In genomic region chr9:87008919-87009318, GRCm38 (mm10) we compare ENCODE assay signal across 22 mouse cellular contexts. TPM values are rescaled to one million over a fixed set of nuclear protein-coding genes. Genes with fewer than 3 reads are reported as not detected.
DNase-seq lines count a peak whose midpoint lies in the region; ATAC-seq and TF ChIP-seq lines count a peak whose summit lies in the region.
"Had no signal": no experiment of that assay in that cellular context is flagged by ENCODE, and none has a peak within 500 bp of the region (broad histone marks: within the 10 kb centered on the region; RNA-seq: fewer than 3 reads in every experiment).

No protein-coding gene starts in this region.

- no peak for TF ChIP-seq POLR2A in cerebellum, adult 2 months (IDR thresholded peaks at IDR 0.05; ENCODE audit: borderline replicate concordance, insufficient read depth, low read length)

- no peak overlapping the region for H3K9ac ChIP-seq in hindbrain, embryonic 13.5 days
- no peak overlapping the region for H3K9ac ChIP-seq in hindbrain, embryonic 12.5 days
- no peak overlapping the region for H3K9ac ChIP-seq in forebrain, embryonic 16.5 days (replicated peaks; ENCODE audit: low read depth, low read length)
- H3K9ac ChIP-seq: embryonic facial prominence, embryonic 12.5 days; heart, embryonic 15.5 days had no signal

- no peak overlapping the region for H3K27ac ChIP-seq in cerebellum, adult 2 months (ENCODE audit: insufficient read depth, low read length)
- H3K27ac ChIP-seq in hindbrain, embryonic 13.5 days: no peak overlapping the region
- H3K27ac ChIP-seq in hindbrain, embryonic 12.5 days: no peak overlapping the region
- H3K27ac ChIP-seq in forebrain, embryonic 16.5 days (ENCODE audit: low read length): no peak overlapping the region
- H3K27ac ChIP-seq: embryonic facial prominence, embryonic 12.5 days; heart, adult 2 months; heart, embryonic 15.5 days had no signal

- WGBS in cerebellum, adult 2 months: 93% methylated on average over 1 of the region's 1 CpGs
- WGBS in hindbrain, embryonic 13.5 days: 62% methylated on average over 1 of the region's 1 CpGs
- 64% methylated on average over 1 of the region's 1 CpGs for WGBS in hindbrain, embryonic 12.5 days
- 28% methylated on average over 1 of the region's 1 CpGs for WGBS in forebrain, embryonic 16.5 days

- no peaks in the 10 kb centered on the region for H3K27me3 ChIP-seq in cerebellum, adult 2 months (ENCODE audit: control insufficient read depth, insufficient read depth, low read length)
- peaks cover 8% of the 10 kb centered on the region; the same call in 1 of the 2 replicates for H3K27me3 ChIP-seq in hindbrain, embryonic 13.5 days
- H3K27me3 ChIP-seq in hindbrain, embryonic 12.5 days: no peaks in the 10 kb centered on the region
- H3K27me3 ChIP-seq in forebrain, embryonic 16.5 days (replicated peaks; ENCODE audit: control insufficient read depth, insufficient read depth, low read length): 0 out of 2 replicates have a peak, but pooled peaks cover 2% of the 10 kb centered on the region

- peak; percentile 22 to 26 for DNase-seq in cerebellum, postnatal 10 days
- no peak for DNase-seq in cerebellum, adult 2 months
- peak; percentile 66 for DNase-seq in Muller cell, postnatal 12 days (ENCODE audit: inconsistent ontology term)
- DNase-seq in thymus, postnatal 14 days: no peak
- DNase-seq: adrenal gland, postnatal 14 days; B cell, adult 2 months; cerebellum, adult 18-20 months; cerebellum, postnatal 14 days; gastrocnemius, postnatal 10 days; heart, adult 2 months; heart, postnatal 14 days; kidney, adult 2 months had no signal

- H3K36me3 ChIP-seq in hindbrain, embryonic 13.5 days: no peaks in the 10 kb centered on the region
- no peaks in the 10 kb centered on the region for H3K36me3 ChIP-seq in hindbrain, embryonic 12.5 days
- H3K36me3 ChIP-seq in forebrain, embryonic 16.5 days (ENCODE audit: control insufficient read depth, insufficient read depth): no peaks in the 10 kb centered on the region
- H3K36me3 ChIP-seq: embryonic facial prominence, embryonic 12.5 days; G1E; heart, embryonic 15.5 days had no signal

- no peak overlapping the region for H3K4me2 ChIP-seq in hindbrain, embryonic 13.5 days
- no peak overlapping the region for H3K4me2 ChIP-seq in hindbrain, embryonic 12.5 days (replicated peaks)
- no peak overlapping the region for H3K4me2 ChIP-seq in forebrain, embryonic 16.5 days (ENCODE audit: low read length)
- H3K4me2 ChIP-seq: embryonic facial prominence, embryonic 12.5 days; heart, embryonic 11.5 days; heart, embryonic 15.5 days had no signal

- ATAC-seq in hindbrain, embryonic 13.5 days (ENCODE audit: low FRiP score): peak; percentile 43; the same call in 1 of the 2 replicates
- no peak for ATAC-seq in hindbrain, embryonic 12.5 days (ENCODE audit: low FRiP score)
- peak; percentile 86 for ATAC-seq in forebrain, embryonic 16.5 days
- ATAC-seq: CD4-positive, CD25-positive, alpha-beta regulatory T cell, adult 4 months; intestine, embryonic 16.5 days had no signal

- H3K4me3 ChIP-seq in cerebellum, adult 2 months (replicated peaks; ENCODE audit: insufficient read depth, low read depth, low read length): no peak overlapping the region
- H3K4me3 ChIP-seq in hindbrain, embryonic 13.5 days: no peak overlapping the region
- H3K4me3 ChIP-seq in hindbrain, embryonic 12.5 days: no peak overlapping the region
- H3K4me3 ChIP-seq in forebrain, embryonic 16.5 days (replicated peaks; ENCODE audit: low read length): no peak overlapping the region
- H3K4me3 ChIP-seq: embryonic facial prominence, embryonic 12.5 days; heart, adult 2 months; heart, embryonic 15.5 days had no signal

- no peaks in the 10 kb centered on the region for H3K9me3 ChIP-seq in hindbrain, embryonic 13.5 days
- no peaks in the 10 kb centered on the region for H3K9me3 ChIP-seq in hindbrain, embryonic 12.5 days (replicated peaks)
- no peaks in the 10 kb centered on the region for H3K9me3 ChIP-seq in forebrain, embryonic 16.5 days (ENCODE audit: control insufficient read depth, low read length)
- H3K9me3 ChIP-seq: embryonic facial prominence, embryonic 12.5 days; G1E; heart, embryonic 15.5 days had no signal

- TF ChIP-seq CTCF in cerebellum, adult 2 months (IDR thresholded peaks at IDR 0.05; ENCODE audit: borderline replicate concordance, insufficient read depth, low read depth, low read length): no peak

- H3K4me1 ChIP-seq in cerebellum, adult 2 months (ENCODE audit: control insufficient read depth, insufficient read depth, low read length): peaks cover 14% of the 10 kb centered on the region
- H3K4me1 ChIP-seq in hindbrain, embryonic 13.5 days (replicated peaks): no peaks in the 10 kb centered on the region
- no peaks in the 10 kb centered on the region for H3K4me1 ChIP-seq in hindbrain, embryonic 12.5 days
- peaks cover 7% of the 10 kb centered on the region for H3K4me1 ChIP-seq in forebrain, embryonic 16.5 days (replicated peaks; ENCODE audit: control insufficient read depth, insufficient read depth, low read length)
- H3K4me1 ChIP-seq: embryonic facial prominence, embryonic 12.5 days had no signal

RNA-seq across cellular contexts. Expression of gene Ripply2, which starts 6.4 kb away (rescaled TPM):
- polyA plus RNA-seq in cerebellum, adult 2 months (2012; rRNA removed): 10.0 and 13.2 TPM in 2 replicates
- 6.0 and 8.5 TPM in 2 replicates for polyA plus RNA-seq in hindbrain, embryonic 13.5 days (2015; fragmentation: Nextera tagmentation; extraction: Ambion mirVana)
- polyA plus RNA-seq in hindbrain, embryonic 12.5 days (2016; fragmentation: Nextera tagmentation; extraction: Ambion mirVana): 2.2 and 2.7 TPM in 2 replicates
- polyA plus RNA-seq in forebrain, embryonic 16.5 days (2015; fragmentation: Nextera tagmentation; extraction: Ambion mirVana): 5.1 and 6.1 TPM in 2 replicates
- polyA plus RNA-seq: CD4-positive, CD25-positive, alpha-beta regulatory T cell, adult 4 months; embryonic facial prominence, embryonic 12.5 days; G1E; gonadal fat pad, adult 2 months; heart, adult 2 months; kidney, adult 2 months had no signal

RNA-seq across cellular contexts. Expression of gene Cyb5r4, which starts 12.9 kb away (rescaled TPM):
- 33.6 and 34.3 TPM in 2 replicates for polyA plus RNA-seq in cerebellum, adult 2 months (2012; rRNA removed)
- 83.6 and 86.0 TPM in 2 replicates for polyA plus RNA-seq in hindbrain, embryonic 13.5 days (2015; fragmentation: Nextera tagmentation; extraction: Ambion mirVana)
- polyA plus RNA-seq in hindbrain, embryonic 12.5 days (2016; fragmentation: Nextera tagmentation; extraction: Ambion mirVana): 101 and 102 TPM in 2 replicates
- polyA plus RNA-seq in forebrain, embryonic 16.5 days (2015; fragmentation: Nextera tagmentation; extraction: Ambion mirVana): 68.4 and 80.6 TPM in 2 replicates

Comparison
In these comparisons a context has a peak if more than half of its experiments do, and no peak if none do; other contexts are left out.
1. DNase-seq: peak in cerebellum, postnatal 10 days (2 of 2) and Muller cell, postnatal 12 days (single experiment); none in cerebellum, adult 2 months (0 of 2) and thymus, postnatal 14 days (single experiment).